Mouse (Mus musculus) heart, postnatal 0 days (tissue): ENCODE measurements around the gene Mrps18b.

Source experiments
- CTCF ChIP-seq: IDR thresholded peaks from 2 replicates; pipeline ENCODE4 v1.5.1; 2016; ENCODE audit warnings: antibody characterized with exemption, control low read depth, low read depth
- EP300 ChIP-seq: IDR thresholded peaks from 2 replicates; pipeline ENCODE4 v1.6.1; 2016; ENCODE audit warnings: antibody characterized with exemption, low read depth

- peak; percentile 57 for TF ChIP-seq CTCF
- TF ChIP-seq EP300 = no peak
These were observed 45.1 kb downstream of the Mrps18b start for GRCm38 (mm10) chr17:35870884-35871696.
